Mouse (Mus musculus) frontal cortex, postnatal 25 days (tissue): ENCODE measurements around the gene Socs7.

ENCODE experiments used
- DNase-seq, 2 experiments: peaks; one replicate each; pipeline ENCODE4 v3.0.0; 2022; ENCODE audit warnings: low spot score in 2 of 2

The Socs7 gene

DNA sequence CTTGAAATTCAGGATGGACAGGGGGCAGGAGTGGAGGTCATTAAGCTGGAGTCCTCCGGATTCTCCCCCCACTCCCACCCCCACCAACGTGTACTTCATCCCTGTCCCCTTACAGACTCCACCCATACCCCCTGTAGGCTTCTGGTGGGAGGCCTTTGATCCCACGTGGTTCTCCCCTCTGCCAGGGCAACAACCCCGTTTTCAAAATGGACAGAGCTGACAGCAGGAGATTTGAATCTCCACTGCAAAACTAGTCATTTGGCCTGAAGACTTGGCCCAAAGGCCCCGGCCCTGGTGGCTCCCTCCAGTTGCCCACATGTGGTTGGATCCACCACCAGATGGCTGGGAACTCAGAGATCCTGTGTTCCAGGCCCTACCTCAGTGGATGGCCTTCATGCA, 54.3 kb downstream of the Socs7 start:
- DNase-seq = no peak

DNA sequence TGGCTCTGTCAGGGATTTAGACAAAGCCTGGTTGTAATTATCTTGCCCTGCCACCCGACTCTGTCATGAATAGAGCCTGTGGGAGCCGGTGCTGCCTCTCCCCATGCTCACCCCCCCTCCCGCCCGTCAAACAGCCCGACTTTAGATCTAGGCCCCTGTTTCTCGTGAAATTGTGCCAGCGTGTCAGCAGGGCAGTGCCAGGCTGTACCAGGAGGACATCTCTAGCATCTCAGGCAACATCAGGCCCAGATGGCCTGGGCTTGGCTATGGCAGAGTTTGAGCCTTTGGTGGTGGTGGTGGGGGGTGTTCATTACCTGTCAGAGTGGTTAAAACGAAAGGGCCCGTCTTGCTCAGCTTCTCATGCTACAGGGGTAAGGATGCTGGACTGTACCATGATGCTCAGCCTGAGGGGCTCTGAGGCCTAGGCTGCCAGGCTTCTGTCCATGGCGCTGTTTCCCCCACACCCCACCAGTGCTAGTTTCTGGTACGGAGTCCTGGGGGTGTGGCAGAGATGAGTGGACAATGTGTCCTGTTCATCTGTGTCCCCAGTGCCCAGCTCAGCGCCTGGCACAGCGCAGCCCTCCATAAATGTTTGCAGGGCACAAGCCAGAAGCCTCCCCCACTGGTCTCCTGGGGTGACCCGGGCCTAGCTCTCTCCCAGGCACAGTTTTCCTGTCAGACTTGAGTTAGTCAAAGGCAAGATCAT, 56.6 kb downstream of the Socs7 start:
- DNase-seq = no peak

DNA sequence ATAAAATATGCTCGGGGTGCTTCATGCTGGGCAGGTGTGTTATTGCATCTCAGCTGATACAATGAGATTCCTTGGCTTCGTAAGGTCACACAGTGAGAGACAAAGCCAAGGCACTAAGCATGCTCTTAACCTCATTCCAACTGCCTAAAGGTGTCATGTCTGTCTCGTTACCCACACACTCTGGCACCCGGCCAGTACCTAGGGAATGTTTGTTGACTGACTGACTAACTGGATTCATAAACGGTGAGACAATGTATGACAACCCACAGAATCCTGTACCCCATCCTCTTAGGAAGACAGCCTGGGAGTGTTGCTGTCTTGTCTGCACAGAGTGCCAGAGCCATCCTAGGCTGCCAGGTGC, 57.2 kb downstream of the Socs7 start:
- DNase-seq = no peak

DNA sequence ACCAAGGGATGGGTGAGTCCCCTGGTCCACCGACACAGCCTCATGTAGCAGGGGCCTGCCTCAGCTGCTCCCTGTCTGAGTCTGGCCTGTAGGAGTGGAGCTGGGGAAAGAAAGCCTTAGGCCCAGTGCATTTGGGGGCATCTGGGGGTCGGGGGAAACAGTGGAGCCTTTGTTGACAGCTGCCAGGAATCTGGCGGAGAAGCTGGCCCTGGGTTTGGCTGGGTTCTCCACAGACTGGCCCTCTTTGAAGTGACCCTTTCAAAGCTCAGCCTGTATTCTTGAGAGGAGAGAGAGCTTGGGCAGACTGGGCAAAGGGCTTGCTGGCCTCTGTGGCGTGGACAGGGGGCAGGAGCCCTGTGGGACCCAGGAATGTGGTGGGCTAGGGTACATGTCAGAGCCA, 60.2 kb downstream of the Socs7 start:
- DNase-seq = no peak

DNA sequence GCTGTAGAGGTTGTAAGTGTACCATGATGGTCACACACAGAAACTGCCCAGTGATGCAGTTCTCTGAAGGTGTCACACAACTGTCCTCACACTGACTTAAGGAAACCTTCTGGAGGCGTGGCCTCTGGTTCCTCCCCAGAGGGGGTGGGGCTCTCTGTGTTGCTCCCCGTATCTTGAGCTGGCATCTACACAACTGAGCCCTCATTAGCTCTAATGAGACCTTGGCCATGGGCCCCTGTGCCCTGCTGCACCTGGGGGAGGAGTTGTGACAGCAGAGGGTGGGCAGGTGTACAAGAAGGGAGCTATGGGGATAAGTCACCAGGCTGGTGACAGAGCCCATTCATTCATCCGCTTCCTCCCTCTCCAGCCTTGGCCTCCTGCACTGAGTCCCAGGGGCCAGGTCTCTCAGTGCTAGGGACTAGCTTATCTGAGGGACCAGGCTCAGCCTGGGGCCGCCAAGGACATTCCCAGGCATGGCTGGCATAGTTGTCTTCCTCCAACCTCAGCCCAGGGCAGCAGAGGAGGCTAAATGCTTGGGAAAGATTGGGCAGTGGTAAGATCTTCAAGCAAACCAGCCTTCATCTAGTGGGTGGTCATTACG, 61.8 kb downstream of the Socs7 start:
- no peak for DNase-seq

DNA sequence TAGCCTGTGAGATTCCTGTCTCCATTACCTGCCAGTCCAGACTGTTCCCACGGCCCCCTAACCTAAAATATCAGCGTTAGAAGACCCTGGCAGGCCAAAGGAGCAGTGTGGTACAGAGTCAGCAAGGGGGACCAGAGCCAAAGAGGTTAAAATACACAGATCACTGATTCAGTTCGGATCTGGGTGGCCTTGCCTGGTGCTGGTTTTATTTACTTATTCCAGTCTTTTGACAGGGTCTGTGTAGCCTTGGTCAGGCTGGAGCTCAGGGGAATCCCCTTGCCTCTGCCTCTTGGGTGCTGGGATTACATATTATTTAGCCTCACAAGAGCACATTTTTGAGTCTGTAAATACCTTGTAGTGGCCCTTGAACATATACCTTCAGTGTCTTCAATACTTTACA, 62.5 kb downstream of the Socs7 start:
- no peak for DNase-seq

DNA sequence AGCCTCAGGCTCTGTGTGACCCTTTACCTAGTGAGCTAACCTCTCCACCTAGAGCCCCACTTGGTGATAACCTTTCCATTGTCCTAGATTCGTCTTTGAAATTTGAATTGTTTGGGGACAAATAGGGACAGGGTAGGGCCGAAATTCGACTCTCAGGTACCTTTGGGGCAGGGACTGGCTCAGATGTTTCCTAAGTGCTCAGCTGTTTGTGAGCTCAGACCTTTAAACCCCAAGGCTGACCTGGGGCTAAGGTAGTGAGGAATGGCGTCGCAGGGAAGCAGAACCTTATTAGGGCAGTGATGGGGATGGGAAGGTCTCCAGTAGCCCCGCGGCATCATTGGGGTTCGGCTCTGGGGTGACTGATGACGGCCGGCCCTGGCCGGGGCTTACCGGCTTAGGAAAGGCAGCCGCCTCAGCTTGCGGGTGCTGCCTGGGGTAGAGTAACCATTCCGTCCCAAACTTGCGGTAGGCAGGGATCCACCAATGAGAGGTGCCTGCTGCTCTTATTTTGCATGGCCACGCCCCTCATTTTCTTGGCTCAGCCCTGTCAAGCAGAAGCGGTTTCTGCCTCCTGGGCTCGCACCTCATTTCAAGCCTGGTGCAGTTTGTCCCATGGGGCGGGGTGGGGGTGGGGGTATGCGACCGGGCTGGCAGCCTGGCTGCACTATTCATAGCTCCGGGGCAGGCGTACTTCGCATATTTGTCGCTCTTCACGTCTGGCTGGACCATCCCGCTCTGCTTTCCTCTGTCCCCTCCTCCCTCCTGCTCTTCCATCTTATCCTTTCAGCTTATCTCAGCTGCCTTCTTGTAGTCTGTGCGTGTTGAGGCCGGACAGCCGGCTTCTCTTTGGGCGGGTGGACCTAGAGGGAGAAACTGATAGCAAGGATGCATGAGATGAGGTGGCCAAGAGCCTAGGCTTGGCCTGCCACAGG, 65.7 kb downstream of the Socs7 start:
- DNase-seq = no peak

DNA sequence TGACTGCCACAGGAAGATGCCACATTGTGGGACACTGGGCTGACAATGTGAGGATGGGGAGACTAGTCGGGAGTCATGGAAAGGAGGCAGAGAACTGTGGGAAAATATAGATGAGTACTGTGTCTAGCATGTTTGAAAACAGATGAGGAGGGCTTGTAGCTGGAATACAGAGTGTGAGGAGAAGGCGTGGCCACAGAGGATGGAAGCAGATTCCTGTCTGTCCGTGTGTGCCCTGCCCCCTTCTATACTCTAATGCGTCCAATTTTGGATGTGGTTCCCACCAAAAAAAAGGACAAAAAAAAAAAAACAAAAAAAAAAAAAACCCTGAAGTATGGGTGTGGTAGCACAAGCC, 66.4 kb downstream of the Socs7 start:
- no peak for DNase-seq

DNA sequence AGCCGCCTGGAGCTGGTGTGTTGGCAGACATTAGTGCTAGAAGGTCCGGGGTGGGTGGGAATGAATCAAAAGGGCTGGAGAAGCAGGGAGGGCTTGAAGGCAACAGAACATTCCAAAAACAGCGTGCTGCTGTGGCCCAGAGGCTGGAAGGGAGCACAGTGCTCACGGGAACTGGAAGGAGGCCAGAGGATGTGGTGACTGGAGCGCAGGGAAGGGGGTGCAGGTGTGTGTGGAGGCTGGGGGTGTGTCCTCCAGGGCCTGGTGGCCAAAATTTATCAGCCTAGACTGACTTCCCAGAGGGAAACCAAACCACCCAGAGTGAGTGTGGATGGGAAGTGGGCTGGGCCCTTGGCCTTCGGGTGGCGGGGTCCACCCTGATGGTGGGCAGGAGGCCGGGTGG, 67.3 kb downstream of the Socs7 start:
- no peak for DNase-seq

DNA sequence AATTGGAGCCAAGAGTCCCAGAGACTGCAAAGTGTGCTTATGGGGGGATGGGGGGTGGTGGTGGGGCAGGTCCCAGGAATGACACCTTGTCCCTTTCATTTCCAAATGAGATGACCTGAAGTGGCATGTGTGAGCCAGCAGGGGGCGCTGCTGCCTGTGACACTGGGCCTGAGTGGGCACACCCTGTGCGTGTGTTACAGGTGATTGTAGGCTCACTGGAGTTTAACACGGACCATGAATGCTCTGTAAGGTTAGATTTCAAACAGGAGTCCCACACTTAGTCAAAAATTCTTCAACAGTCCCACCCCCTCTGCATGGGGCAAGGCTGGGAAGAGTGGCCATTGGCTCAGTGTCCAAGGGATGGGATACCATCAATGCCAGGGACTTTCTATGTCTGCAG, 69.7 kb downstream of the Socs7 start:
- no peak for DNase-seq

DNA sequence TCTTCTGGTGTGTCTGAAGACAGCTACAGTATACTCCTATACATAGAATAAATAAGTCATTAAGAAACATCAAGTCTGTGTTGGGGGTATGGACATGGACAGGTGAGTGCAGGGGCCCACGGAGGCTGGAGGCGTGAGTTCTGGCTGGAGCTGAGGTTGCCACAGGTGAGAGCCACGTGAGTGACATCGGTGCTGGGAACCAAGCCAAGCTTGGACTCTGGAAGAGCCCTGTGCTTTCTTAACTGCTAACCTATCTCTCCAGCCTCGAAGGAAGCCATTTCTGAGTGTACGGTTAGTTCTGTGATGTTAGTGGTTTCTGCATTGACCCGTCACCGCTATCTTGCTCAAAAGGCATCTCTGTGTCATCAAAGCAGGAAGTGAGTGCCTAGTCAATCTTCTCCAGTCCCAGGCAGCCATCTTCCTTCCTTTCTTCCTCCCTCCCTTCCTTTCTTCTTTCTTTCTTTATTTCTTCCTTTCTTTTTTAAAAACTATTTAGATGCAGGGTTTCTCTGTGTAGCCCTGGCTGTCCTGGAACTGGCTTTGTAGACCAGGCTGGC, 70.7 kb downstream of the Socs7 start:
- DNase-seq = no peak

DNA sequence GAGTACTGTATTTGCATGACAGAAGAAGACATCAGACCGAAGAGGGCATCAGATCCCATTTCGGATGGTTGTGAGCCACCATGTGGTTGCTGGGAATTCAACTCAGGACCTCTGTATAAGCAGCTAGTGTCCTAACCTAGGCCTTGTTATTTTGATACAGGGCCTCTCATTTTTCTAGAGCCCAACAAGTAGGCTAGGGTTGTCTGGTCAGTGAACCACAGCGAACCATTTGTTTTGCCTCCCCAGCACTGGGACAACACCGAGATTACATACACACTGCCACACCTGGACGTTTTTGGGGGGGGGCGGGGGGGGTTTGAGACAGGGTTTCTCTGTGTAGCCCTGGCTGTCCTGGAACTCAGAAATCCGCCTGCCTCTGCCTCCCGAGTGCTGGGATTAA, 71.8 kb downstream of the Socs7 start:
- DNase-seq = no peak

DNA sequence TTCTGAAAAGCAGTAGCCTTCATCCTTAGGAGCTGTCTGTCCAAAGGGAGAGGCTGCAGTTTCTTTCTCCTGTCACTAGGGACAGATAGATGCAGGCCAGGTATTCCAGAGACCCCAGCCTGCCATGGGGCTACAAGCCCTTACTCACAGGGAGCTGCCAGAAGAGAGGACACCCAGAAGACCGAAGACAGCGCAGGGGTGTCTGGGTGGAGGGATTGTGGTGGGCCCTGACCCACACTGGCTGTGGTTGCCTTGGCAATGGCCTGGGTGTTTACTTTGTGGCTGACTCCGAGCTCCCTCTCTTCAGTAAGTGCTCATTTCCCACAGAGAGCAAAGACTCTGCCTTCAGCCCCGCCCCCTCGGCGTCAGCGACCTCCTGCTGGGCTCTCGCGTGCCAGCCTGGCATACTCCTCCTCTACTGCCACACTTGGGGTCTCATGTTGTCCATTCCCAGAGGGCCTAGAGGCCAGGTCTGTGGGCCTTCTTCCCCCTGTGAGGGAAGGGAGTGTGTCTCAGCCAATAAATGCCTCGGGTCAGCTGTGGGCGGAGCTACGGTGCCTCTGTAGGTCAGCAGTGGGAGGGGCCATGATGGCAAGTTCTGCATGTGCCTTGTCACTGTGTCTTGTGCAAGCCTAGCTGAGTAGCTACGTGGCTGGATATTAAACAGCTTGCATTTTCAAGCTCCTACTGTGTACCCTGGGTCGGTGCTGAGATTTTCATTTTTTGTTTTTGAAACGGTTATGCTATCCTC, 72.5 kb downstream of the Socs7 start:
- no peak for DNase-seq

DNA sequence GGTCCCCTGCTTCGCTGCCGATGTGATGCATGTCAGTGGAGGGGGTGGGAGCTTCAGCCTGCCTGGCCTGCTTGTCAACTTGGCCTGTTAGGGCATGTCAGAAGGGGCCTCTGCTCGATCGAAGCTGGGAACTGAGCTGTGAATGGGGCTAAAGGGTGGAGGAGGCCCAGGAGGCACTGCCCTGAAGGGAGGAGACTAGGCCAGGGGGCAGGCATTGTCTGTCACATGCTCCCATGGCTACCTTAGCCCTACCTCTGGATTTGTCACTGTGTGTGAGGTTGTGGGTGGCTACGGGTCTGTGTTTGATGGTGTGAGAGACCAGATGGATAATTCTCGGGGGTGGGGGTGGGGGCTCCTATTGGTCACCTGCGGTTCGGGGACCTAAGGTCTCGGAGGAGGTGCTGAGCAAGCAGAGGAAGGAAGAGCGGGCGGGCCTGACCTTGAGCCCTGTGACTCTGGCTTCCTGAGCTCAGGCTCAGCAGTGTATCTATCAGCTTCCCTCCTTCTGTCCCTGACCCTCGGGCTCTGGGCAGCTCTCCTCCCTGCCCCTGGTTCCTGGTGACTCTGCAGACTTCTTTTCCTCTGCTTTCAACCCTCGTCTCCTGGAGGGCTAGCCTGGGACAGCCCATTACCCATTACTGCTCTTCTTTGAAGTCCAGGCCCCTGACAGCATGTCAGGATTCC, 73.6 kb downstream of the Socs7 start:
- no peak for DNase-seq

DNA sequence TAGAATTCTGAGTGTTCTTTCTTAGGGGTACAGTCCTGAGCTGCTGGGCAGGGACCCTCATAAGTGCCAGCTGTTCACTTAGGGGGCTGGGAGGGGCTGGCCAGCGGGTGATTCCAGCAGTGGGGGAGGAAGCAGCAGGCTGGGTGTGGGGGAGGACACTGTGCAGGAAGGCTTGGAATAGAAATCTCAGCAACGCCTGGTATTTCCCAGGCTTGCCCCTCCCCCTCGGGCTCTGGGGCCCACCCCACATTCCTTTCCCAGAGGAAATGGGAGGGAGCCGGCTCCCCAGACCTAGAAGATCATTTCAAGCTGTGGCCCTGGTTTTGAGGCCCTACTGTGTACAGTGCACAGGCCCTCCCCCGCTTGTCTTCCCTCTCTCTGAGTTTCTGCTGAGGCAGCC, 75.4 kb downstream of the Socs7 start:
- no peak for DNase-seq

DNA sequence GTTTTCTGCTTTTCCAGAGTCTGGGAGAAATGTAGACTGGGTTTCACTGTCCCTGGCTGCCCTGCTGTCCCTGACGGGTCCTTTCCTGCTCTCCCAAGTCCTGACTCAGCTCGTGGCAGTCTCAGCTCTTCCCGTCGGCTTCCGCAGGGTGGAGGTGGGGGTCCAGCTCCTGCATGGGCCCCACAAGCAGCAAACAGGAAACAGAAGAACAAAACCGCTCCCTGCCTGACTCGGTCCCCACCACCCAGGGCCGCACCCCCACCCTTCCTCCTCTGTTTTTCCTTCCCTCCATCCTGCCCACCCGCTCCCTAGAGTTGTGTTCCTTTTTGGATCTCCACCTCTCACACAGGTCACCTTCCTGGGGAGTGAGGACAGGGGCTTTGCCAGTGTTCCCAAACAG, 76.5 kb downstream of the Socs7 start:
- DNase-seq = no peak

DNA sequence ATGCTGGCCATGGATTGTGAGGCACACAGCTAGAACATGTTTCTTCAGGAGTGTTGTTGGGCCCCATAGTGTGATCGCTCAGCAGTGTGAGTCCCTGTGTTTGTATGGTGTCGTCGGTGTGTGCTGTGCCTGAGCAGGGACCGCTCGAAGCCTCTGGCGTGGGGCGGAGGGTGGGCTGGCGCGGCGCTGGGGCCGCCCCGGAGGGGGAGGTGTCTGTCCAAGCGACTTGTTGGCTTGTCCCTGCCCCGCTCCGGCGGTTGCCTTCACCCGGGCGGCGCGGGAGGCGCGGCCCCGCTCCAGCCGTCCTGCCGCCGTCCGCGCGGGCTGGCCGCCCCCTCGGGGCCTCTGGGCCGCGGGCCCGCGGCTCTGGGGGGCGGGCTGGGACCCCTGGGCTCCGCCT, 77.6 kb downstream of the Socs7 start:
- no peak for DNase-seq

DNA sequence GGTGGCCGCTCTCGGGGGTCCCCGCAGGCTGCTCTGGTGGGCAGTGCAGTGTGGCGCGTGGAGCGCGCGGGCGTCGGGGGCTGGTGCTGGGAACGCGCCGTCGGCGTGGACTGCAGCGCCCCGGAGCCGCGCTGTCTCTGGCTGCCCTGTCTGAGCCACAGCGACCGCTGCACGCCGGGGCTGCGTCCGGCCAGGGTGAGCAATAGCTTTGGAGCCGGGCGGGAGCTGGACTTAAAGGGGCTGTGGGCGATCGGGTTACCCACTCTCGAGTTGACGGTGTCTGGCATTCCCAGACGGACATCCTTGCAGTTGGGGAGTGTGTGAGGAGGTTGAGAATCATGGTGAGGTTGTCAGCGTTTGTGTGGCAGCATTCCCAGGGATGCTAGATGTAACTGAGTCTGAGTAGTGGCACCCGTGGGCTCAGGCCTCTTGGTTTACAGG, 78.1 kb downstream of the Socs7 start:
- no peak for DNase-seq

DNA sequence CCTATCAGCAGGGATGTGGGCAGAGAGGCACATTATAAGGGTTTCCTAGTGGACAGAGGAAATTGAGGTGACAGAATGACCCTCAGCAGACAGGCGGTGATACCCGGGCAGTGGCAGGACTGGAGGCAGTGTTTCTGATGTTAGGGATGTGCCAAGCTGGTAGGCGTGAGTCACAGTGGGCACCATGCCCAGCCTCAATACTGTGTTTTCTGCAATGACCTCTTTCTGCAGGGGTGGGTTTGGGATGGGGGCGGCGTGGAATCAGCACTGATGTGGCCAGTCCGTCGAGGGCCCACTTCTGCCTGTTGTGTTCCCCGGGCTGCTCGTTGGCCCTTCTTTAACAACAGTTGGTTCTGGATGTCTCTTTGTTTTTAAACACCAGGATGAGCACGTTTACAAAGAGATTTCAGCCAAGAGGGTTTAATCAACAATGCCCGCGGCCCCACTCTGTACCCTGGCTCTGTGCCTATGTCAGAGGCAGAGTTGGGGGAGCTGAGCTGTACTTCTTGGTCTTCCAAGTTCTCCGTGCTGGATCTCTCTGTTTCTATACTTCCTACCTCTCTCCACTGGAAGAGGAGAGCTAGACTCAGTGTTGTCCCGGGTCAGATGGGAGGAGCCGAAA, 78.8 kb downstream of the Socs7 start:
- DNase-seq = no peak

DNA sequence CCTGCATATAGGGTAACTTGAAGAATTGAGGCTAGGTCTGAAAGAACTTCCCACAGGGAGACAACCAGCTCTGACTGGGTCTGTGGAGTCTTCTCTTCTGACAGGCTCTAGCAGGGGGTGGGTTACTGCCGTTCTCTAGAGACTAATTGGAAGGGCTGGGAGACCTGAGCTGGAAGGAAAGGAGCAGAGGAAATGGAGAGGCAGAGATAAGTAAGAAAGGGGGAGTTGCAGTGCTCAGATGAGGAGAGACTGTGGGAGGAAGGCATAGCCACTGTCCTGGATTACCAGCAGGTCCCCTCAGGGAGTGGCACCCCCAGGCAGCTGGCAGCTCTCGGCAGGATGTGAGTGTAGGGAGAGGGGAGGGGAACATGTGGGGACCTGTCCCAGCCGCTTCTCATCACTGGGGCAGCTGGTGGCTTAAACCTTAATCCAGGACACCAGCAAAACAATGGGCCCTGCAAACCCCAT, 79.3 kb downstream of the Socs7 start:
- no peak for DNase-seq
